Mouse (Mus musculus) liver, embryonic 14.5 days (tissue): Measurements from ENCODE around the gene 1700001J03Rik.
"Not testable (repeated sequence)": the region's sequence is repeated elsewhere in the genome, so short reads cannot be mapped to it uniquely, and the experiment has no call there.

Experiments used
- CTCF ChIP-seq: IDR thresholded peaks from 2 replicates; pipeline ENCODE4 v1.5.1; 2016; ENCODE audit warnings: antibody characterized with exemption, low read depth, control low read depth
- EP300 ChIP-seq: IDR thresholded peaks from 2 replicates; pipeline ENCODE4 v1.6.1; 2016; ENCODE audit warnings: antibody characterized with exemption, low read depth

- TF ChIP-seq CTCF, EP300: not testable (repeated sequence)
Observed at GRCm38 (mm10) chr5:146185204-146185603, at the start of gene 1700001J03Rik.
